Mouse (Mus musculus) testis, adult 2 months (tissue): ENCODE data around the gene Wdr90.

Source experiments
- CTCF ChIP-seq: fragments of 200-500 bp; IDR thresholded peaks from 2 replicates; pipeline ENCODE4 v1.5.1; 2012; ENCODE audit warnings: low read depth, mild to moderate bottlenecking, inconsistent platforms, low read length, moderate library complexity; ENCODE audit not compliant: control insufficient read depth, insufficient read depth, insufficient replicate concordance
- POLR2A ChIP-seq: fragments of 200-500 bp; IDR thresholded peaks from 2 replicates; pipeline ENCODE4 v1.6.1; 2012; ENCODE audit warnings: low read depth, mild to moderate bottlenecking, inconsistent platforms, low read length, moderate library complexity; ENCODE audit not compliant: control insufficient read depth

GRCm38 (mm10) chr17:25903061-25903460 lies 41.8 kb upstream of the Wdr90 start:
- TF ChIP-seq POLR2A (no peak), CTCF (no peak)
